Comparison of ENCODE assay signal across 11 mouse cellular contexts in the genomic region with DNA sequence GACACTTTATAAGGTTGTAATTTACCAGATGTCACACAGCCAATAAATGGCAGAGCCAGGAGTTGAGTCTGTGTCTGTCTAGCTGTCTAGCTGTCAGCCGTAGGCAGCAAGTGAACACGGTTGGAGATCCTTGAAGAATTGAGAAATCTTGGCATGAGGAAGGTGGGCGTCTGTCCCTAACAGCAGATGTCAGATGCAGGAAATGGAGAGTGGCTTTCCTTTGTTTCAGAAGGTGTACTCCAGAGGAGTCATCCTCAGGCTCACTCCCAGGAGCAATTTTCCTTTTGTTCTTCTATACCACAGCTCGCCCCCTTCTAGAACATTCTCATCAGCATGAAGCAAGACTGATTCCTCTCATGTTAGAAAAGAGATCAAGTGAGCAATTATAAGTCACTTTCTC.
"Had no signal": no experiment of that assay in that cellular context is flagged by ENCODE, and none has a peak within 500 bp of the region (broad histone marks: within the 10 kb centered on the region; RNA-seq: fewer than 3 reads in every experiment).

No protein-coding gene starts in this region.

- DNase-seq: lung, adult 18-20 months; lung, embryonic 14.5 days; lung, postnatal 10 days; lung, postnatal 4 days; midbrain, embryonic 14.5 days; retina, postnatal 1 day; right cerebral cortex, postnatal 14 days; spleen, adult 18-20 months; thymus, adult 2 months; thymus, postnatal 25 days; thymus, postnatal 4 days had no signal
